Mouse (Mus musculus) erythroblast, adult 5-6 weeks (primary cell): ENCODE measurements around the gene Rgs9. TPM values are rescaled to one million over a fixed set of nuclear protein-coding genes. Genes with fewer than 3 reads are reported as not detected.
A peak's percentile ranks its signal among the peaks of the same experiment; 100 is the strongest.

Experiments
- ATAC-seq: replicated peaks from 2 replicates; pipeline ENCODE4 v1.8.0; 2016; ENCODE audit warnings: moderate number of reproducible peaks, mild to moderate bottlenecking, moderate TSS enrichment, inconsistent platforms; ENCODE audit not compliant: poor library complexity, low FRiP score, severe bottlenecking
- total RNA-seq, 2 experiments: library from RNA; stranded (forward) in 1 of 2; stranded (reverse) in 1 of 2; fragments of 150-400 nt in 1 of 2; fragments of 200-764, 138-1000 nt in 1 of 2; gene quantifications; 2 replicates each; pipeline versions ENCODE4 v1.2.3 to v1.2.4; 2015 to 2017; ENCODE audit warnings: low replicate concordance in 2 of 2

Rgs9 gene
- total RNA-seq, 2 experiments from 2014 or later: not detected

- ATAC-seq: no peak
These were observed 45.4 kb downstream of the Rgs9 start for GRCm38 (mm10) chr11:109252483-109252882.

- ATAC-seq: no peak
These were observed 47.4 kb downstream of the Rgs9 start for GRCm38 (mm10) chr11:109250566-109250965.

- no peak for ATAC-seq
These were observed 51.0 kb downstream of the Rgs9 start for GRCm38 (mm10) chr11:109246920-109247319.

- peak; percentile 68 for ATAC-seq
These were observed 53.1 kb downstream of the Rgs9 start for GRCm38 (mm10) chr11:109244635-109245360.

GRCm38 (mm10) chr11:109240126-109240525, 57.8 kb downstream of the Rgs9 start:
- no peak for ATAC-seq

GRCm38 (mm10) chr11:109238671-109239070, 59.3 kb downstream of the Rgs9 start:
- ATAC-seq: no peak

GRCm38 (mm10) chr11:109237796-109238195, 60.1 kb downstream of the Rgs9 start:
- no peak for ATAC-seq

GRCm38 (mm10) chr11:109233627-109234026, 64.3 kb downstream of the Rgs9 start:
- ATAC-seq: no peak

GRCm38 (mm10) chr11:109232811-109233210, 65.1 kb downstream of the Rgs9 start:
- ATAC-seq: no peak

- no peak for ATAC-seq
These were observed 70.8 kb downstream of the Rgs9 start for GRCm38 (mm10) chr11:109227139-109227538.

- ATAC-seq: no peak
These were observed 76.5 kb downstream of the Rgs9 start for GRCm38 (mm10) chr11:109221209-109222007.

- ATAC-seq: no peak
These were observed 79.1 kb downstream of the Rgs9 start for GRCm38 (mm10) chr11:109218722-109219430.

- no peak for ATAC-seq
These were observed 79.9 kb downstream of the Rgs9 start for GRCm38 (mm10) chr11:109217827-109218536.

GRCm38 (mm10) chr11:109210772-109211171, 87.2 kb downstream of the Rgs9 start:
- no peak for ATAC-seq

- no peak for ATAC-seq
These were observed 87.6 kb downstream of the Rgs9 start for GRCm38 (mm10) chr11:109210341-109210740.

- ATAC-seq: no peak
These were observed 91.2 kb downstream of the Rgs9 start for GRCm38 (mm10) chr11:109206732-109207131.

- ATAC-seq: no peak
These were observed 91.9 kb downstream of the Rgs9 start for GRCm38 (mm10) chr11:109206028-109206427.

- no peak for ATAC-seq
These were observed 98.2 kb downstream of the Rgs9 start for GRCm38 (mm10) chr11:109199612-109200293.
